Mouse (Mus musculus) large intestine, adult 2 months (tissue): ENCODE results near the gene Dtd1. TPM values are rescaled to one million over a fixed set of nuclear protein-coding genes. Genes with fewer than 3 reads are reported as not detected.

Source experiments
- DNase-seq: peaks from one replicate; pipeline ENCODE4 v3.0.0-alpha.2; 2012; ENCODE audit warnings: low read depth, low spot score
- WGBS: fragments of 180-500 bp; shearing (Covaris S2); methylation state at CpG from one replicate; pipeline ENCODE4 v1.1.7; 2018; 5-methylcytosine and 5-hydroxymethylcytosine counted together
- polyA plus RNA-seq: library from polyadenylated mRNA; depleted of rRNA; stranded (reverse); fragments of >200 nt; gene quantifications from 2 replicates; pipeline ENCODE4 v1.2.3, GENCODE M21; 2012; rRNA removed

The Dtd1 gene
- polyA plus RNA-seq, 1 experiment: 6.5 TPM

DNA sequence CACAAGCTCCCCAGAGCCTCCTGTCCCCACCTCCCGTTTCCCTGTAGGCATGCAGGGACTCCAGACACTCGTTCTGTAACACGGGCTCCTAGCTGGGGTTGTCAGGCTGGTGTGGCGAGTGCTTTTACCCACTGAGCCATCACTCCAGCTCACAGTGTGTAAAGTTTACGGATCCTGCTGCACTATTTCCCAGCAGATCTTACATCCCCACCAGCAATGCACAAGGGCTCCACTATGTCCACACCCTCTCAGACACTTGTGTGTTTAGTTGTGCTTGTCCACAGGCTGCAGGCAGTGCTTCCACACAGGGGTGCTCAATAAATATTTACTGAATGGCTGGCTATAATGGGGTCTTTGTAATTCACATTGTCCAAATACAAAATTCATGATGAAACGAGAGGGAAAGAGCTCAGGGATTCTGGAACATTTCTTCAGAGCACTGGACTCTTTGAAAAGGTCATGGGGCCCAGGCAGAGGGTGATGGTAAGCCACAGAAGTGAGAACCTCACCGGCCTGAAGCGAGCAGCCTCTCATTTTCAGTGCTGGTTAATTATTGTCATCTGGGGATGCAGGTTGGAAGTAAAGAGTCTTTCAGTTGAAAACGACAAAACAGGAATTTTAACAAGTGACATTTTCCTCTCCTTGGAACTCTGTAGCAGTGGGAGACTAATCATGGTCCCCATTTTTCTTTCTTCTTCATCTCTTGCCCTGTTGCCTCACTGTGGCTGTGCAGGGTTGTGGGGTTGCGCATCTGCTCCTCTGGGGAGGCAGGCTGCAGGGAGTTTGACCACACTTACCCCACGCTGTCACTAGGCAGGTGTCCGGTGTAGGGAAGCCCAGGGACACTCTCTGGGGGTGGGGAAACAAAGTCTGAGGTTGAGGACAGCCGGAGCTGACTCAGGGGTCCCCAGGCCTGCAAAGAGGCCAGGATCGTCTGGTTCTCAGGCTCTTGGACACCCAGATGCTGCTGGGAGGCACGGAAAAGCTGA, 208.4 kb downstream of the Dtd1 start:
- DNase-seq: no peak
- WGBS: 41% methylated on average over 15 of the region's 15 CpGs

Other genes starting within 250 kb of the Dtd1 start
- gene Kat14, start 230.9 kb upstream of the Dtd1 start, polyA plus RNA-seq: 27.0 and 28.4 TPM in 2 replicates
- gene Pet117, start 230.9 kb upstream of the Dtd1 start, polyA plus RNA-seq: not detected in 2 replicates
- 0.11 and 0.12 TPM in 2 replicates for gene Dzank1, start 72.5 kb upstream of the Dtd1 start, polyA plus RNA-seq
- gene Polr3f, start 72.2 kb upstream of the Dtd1 start, polyA plus RNA-seq: 2.8 and 4.1 TPM in 2 replicates
- gene Rbbp9, start 49.0 kb upstream of the Dtd1 start, polyA plus RNA-seq: 4.8 and 6.3 TPM in 2 replicates
- gene Sec23b, start 43.7 kb upstream of the Dtd1 start, polyA plus RNA-seq: 70.6 and 81.1 TPM in 2 replicates
- gene Smim26, start 5.8 kb upstream of the Dtd1 start, polyA plus RNA-seq: 4.4 and 4.7 TPM in 2 replicates
- gene Scp2d1, start 223.8 kb downstream of the Dtd1 start, polyA plus RNA-seq: not detected in 2 replicates